Mouse (Mus musculus) heart, postnatal 36 days (tissue): ENCODE measurements around the gene Gxylt2. TPM values are rescaled to one million over a fixed set of nuclear protein-coding genes. Genes with fewer than 3 reads are reported as not detected.

Experiments used
- DNase-seq, 2 experiments: peaks; one replicate each; pipeline ENCODE4 v3.0.0; 2021 to 2022
- intact Hi-C: fragments of 180-260 bp; cut with DNase I; formaldehyde crosslinking; loops from one replicate; pipeline ENCODE4 v1.15.1; 2025
- total RNA-seq, 2 experiments: library from RNA; stranded (reverse); gene quantifications; 2 replicates each; pipeline ENCODE4 v1.2.3; 2021

Gxylt2 gene
- total RNA-seq, 2 experiments from 2014 or later, result 3.1 TPM

- no peak for DNase-seq
- intact Hi-C loops, result no loop called here
Measured at GRCm38 (mm10) chr6:100792973-100793769, 88.6 kb downstream of the Gxylt2 start.

- DNase-seq, result no peak
- intact Hi-C loops, result no loop called here
Measured at GRCm38 (mm10) chr6:100795797-100796196, 91.3 kb downstream of the Gxylt2 start.

GRCm38 (mm10) chr6:100799290-100799689, 94.8 kb downstream of the Gxylt2 start:
- intact Hi-C loops, result no loop called here
- DNase-seq, result no peak

GRCm38 (mm10) chr6:100799766-100800165, 95.2 kb downstream of the Gxylt2 start:
- intact Hi-C loops, result loop anchor here (5.0 kb wide), 1 partner anchor 92 kb away; no protein-coding TSS in a partner anchor
- DNase-seq, result no peak

- intact Hi-C loops, result loop anchor here (5.0 kb wide), 1 partner anchor 93 kb away; no protein-coding TSS in a partner anchor
- peak; percentile 59 to 74 for DNase-seq
Measured at GRCm38 (mm10) chr6:100800497-100800955, 96.0 kb downstream of the Gxylt2 start.

- intact Hi-C loops, result loop anchor here (5.0 kb wide), 1 partner anchor 95 kb away; no protein-coding TSS in a partner anchor
- peak in 1 of 2 experiments; percentile 25 for DNase-seq
Measured at GRCm38 (mm10) chr6:100802381-100803083, 98.0 kb downstream of the Gxylt2 start.

GRCm38 (mm10) chr6:100803250-100803649, 98.7 kb downstream of the Gxylt2 start:
- no peak for DNase-seq
- intact Hi-C loops, result loop anchor here (5.0 kb wide), 1 partner anchor 96 kb away; no protein-coding TSS in a partner anchor

GRCm38 (mm10) chr6:100807187-100807586, 102.7 kb downstream of the Gxylt2 start:
- intact Hi-C loops, result no loop called here
- DNase-seq, result no peak

GRCm38 (mm10) chr6:100807746-100808145, 103.2 kb downstream of the Gxylt2 start:
- intact Hi-C loops, result no loop called here
- DNase-seq, result no peak

- DNase-seq, result no peak
- intact Hi-C loops, result no loop called here
Measured at GRCm38 (mm10) chr6:100808221-100808778, 103.8 kb downstream of the Gxylt2 start.

- intact Hi-C loops, result no loop called here
Measured at GRCm38 (mm10) chr6:100810117-100810516, 105.6 kb downstream of the Gxylt2 start.

GRCm38 (mm10) chr6:100811731-100812130, 107.2 kb downstream of the Gxylt2 start:
- DNase-seq, result no peak
- intact Hi-C loops, result no loop called here

More at GRCm38 (mm10) chr6:100810117-100810516, 105.6 kb downstream of the Gxylt2 start:
- no peak for DNase-seq

GRCm38 (mm10) chr6:100821367-100821766, 116.8 kb downstream of the Gxylt2 start:
- DNase-seq, result no peak
- intact Hi-C loops, result no loop called here

- DNase-seq, result no peak
- intact Hi-C loops, result no loop called here
Measured at GRCm38 (mm10) chr6:100823356-100823755, 118.8 kb downstream of the Gxylt2 start.

GRCm38 (mm10) chr6:100824381-100824965, 119.9 kb downstream of the Gxylt2 start:
- intact Hi-C loops, result no loop called here
- no peak for DNase-seq

GRCm38 (mm10) chr6:100826046-100826445, 121.5 kb downstream of the Gxylt2 start:
- DNase-seq, result no peak
- intact Hi-C loops, result no loop called here

GRCm38 (mm10) chr6:100828565-100828964, 124.0 kb downstream of the Gxylt2 start:
- intact Hi-C loops, result no loop called here
- no peak for DNase-seq

GRCm38 (mm10) chr6:100829770-100830169, 125.2 kb downstream of the Gxylt2 start:
- intact Hi-C loops, result no loop called here
- no peak for DNase-seq

- no peak for DNase-seq
- intact Hi-C loops, result no loop called here
Measured at GRCm38 (mm10) chr6:100831188-100831587, 126.7 kb downstream of the Gxylt2 start.

GRCm38 (mm10) chr6:100831751-100832150, 127.2 kb downstream of the Gxylt2 start:
- intact Hi-C loops, result no loop called here
- no peak for DNase-seq

- intact Hi-C loops, result loop anchor here (1.0 kb wide), 1 partner anchor 163 kb away; no protein-coding TSS in a partner anchor
- DNase-seq, result peak; percentile 89 to 92
Measured at GRCm38 (mm10) chr6:100833355-100833754, 128.8 kb downstream of the Gxylt2 start, which contains the start of gene Ppp4r2. TSS of gene Ppp4r2 (plus strand) at chr6:100833622.
